Mouse (Mus musculus) ES-Bruce4 (cell line): ENCODE results near the gene Pstpip1. TPM values are rescaled to one million over a fixed set of nuclear protein-coding genes. Genes with fewer than 3 reads are reported as not detected.

Source experiments
- H3K27ac ChIP-seq: 2 replicates; pipeline ENCODE4 v1.5.1; 2012; ENCODE audit warnings: low read length, inconsistent platforms; ENCODE audit not compliant: insufficient read depth
- H3K27me3 ChIP-seq: 2 replicates; pipeline ENCODE4 v1.6.1; 2012; ENCODE audit warnings: mild to moderate bottlenecking, low read length, inconsistent platforms; ENCODE audit not compliant: control insufficient read depth, poor library complexity, insufficient read depth, severe bottlenecking
- H3K36me3 ChIP-seq: 2 replicates; pipeline ENCODE4 v1.6.1; 2012; ENCODE audit warnings: inconsistent platforms, mild to moderate bottlenecking, low read length, moderate library complexity; ENCODE audit not compliant: control insufficient read depth, poor library complexity, insufficient read depth, severe bottlenecking
- H3K4me1 ChIP-seq: one replicate; pipeline ENCODE4 v1.8.1; 2011; ENCODE audit warnings: low read length; ENCODE audit not compliant: control insufficient read depth, insufficient read depth
- H3K4me3 ChIP-seq: 2 replicates; pipeline ENCODE4 v1.5.1; 2011; ENCODE audit warnings: low read depth, mild to moderate bottlenecking, low read length
- H3K9ac ChIP-seq: 2 replicates; pipeline ENCODE4 v1.6.1; 2012; ENCODE audit warnings: low read depth, mild to moderate bottlenecking, inconsistent platforms; ENCODE audit not compliant: poor library complexity, severe bottlenecking
- H3K9me3 ChIP-seq: replicated peaks from 2 replicates; pipeline ENCODE4 v1.6.1; 2012; ENCODE audit warnings: mild to moderate bottlenecking, low read length, inconsistent platforms; ENCODE audit not compliant: control insufficient read depth, poor library complexity, insufficient read depth, severe bottlenecking
- CTCF ChIP-seq: IDR thresholded peaks from one replicate; pipeline ENCODE4 v1.8.1; 2011; ENCODE audit warnings: low read depth, low read length
- EP300 ChIP-seq: IDR thresholded peaks from 2 replicates; pipeline ENCODE4 v1.6.1; 2011; ENCODE audit warnings: low read depth, low read length; ENCODE audit not compliant: insufficient read depth
- POLR2A ChIP-seq: IDR thresholded peaks from one replicate; pipeline ENCODE4 v1.8.1; 2011; ENCODE audit warnings: low read length; ENCODE audit not compliant: insufficient read depth
- polyA plus RNA-seq: library from polyadenylated mRNA; stranded (reverse); fragments of >200 nt; gene quantifications from 2 replicates; pipeline ENCODE4 v1.2.4, GENCODE M21; 2011; ENCODE audit warnings: low read depth; ENCODE audit not compliant: missing spikeins, insufficient read depth, insufficient read length

Gene Pstpip1
- polyA plus RNA-seq, 1 experiment: 5.2 TPM

GRCm38 (mm10) chr9:56165377-56165776 lies 75.6 kb downstream of the Pstpip1 start, which contains the start of gene Tspan3:
Gene Tspan3 (minus strand): TSS chr9:56165477.
- Histone ChIP-seq H3K9ac (no peak within 1 kb of the TSS), H3K36me3 (no peaks in the 10 kb centered on the region), H3K4me3 (no peak within 1 kb of the TSS), H3K27me3 (no peaks in the 10 kb centered on the region), H3K9me3 (no peaks in the 10 kb centered on the region), H3K4me1 (no peaks in the 10 kb centered on the region), H3K27ac (no peak within 1 kb of the TSS)
- TF ChIP-seq CTCF: no peak
- TF ChIP-seq EP300: no peak
- no peak for TF ChIP-seq POLR2A

GRCm38 (mm10) chr9:56166161-56166560 lies 76.4 kb downstream of the Pstpip1 start:
- Histone ChIP-seq H3K27ac (no peak overlapping the region), H3K36me3 (no peaks in the 10 kb centered on the region), H3K4me1 (no peaks in the 10 kb centered on the region), H3K4me3 (no peak overlapping the region), H3K9me3 (no peaks in the 10 kb centered on the region), H3K27me3 (no peaks in the 10 kb centered on the region), H3K9ac (no peak overlapping the region)
- TF ChIP-seq CTCF (no peak), POLR2A (no peak), EP300 (no peak)

- H3K9me3 ChIP-seq: no peaks in the 10 kb centered on the region
- TF ChIP-seq POLR2A (no peak), CTCF (no peak), EP300 (no peak)
- no peak overlapping the region for H3K9ac ChIP-seq
- H3K4me1 ChIP-seq: no peaks in the 10 kb centered on the region
- H3K27me3 ChIP-seq: no peaks in the 10 kb centered on the region
- no peaks in the 10 kb centered on the region for H3K36me3 ChIP-seq
- H3K4me3 ChIP-seq: no peak overlapping the region
- no peak overlapping the region for H3K27ac ChIP-seq
Observed at GRCm38 (mm10) chr9:56167690-56168089, 77.9 kb downstream of the Pstpip1 start.

- Histone ChIP-seq H3K4me3 (no peak overlapping the region), H3K27ac (no peak overlapping the region), H3K36me3 (no peaks in the 10 kb centered on the region), H3K9ac (no peak overlapping the region), H3K27me3 (no peaks in the 10 kb centered on the region), H3K9me3 (no peaks in the 10 kb centered on the region), H3K4me1 (no peaks in the 10 kb centered on the region)
- TF ChIP-seq CTCF (no peak), POLR2A (no peak), EP300 (no peak)
Observed at GRCm38 (mm10) chr9:56175316-56175715, 85.6 kb downstream of the Pstpip1 start.

GRCm38 (mm10) chr9:56177354-56177753 lies 87.6 kb downstream of the Pstpip1 start:
- no peak overlapping the region for H3K4me3 ChIP-seq
- no peaks in the 10 kb centered on the region for H3K9me3 ChIP-seq
- H3K4me1 ChIP-seq: no peaks in the 10 kb centered on the region
- H3K36me3 ChIP-seq: no peaks in the 10 kb centered on the region
- H3K9ac ChIP-seq: no peak overlapping the region
- H3K27me3 ChIP-seq: no peaks in the 10 kb centered on the region
- TF ChIP-seq CTCF: no peak
- TF ChIP-seq EP300: no peak
- no peak for TF ChIP-seq POLR2A
- no peak overlapping the region for H3K27ac ChIP-seq

Other genes starting within 250 kb of the Pstpip1 start
- 22.7 and 24.2 TPM in 2 replicates for gene Scaper, start 151.8 kb upstream of the Pstpip1 start, polyA plus RNA-seq
- gene 4930563M21Rik, start 79.4 kb upstream of the Pstpip1 start, polyA plus RNA-seq: not detected in 2 replicates
- gene Rcn2, start 48.1 kb upstream of the Pstpip1 start, polyA plus RNA-seq: 72.3 and 82.3 TPM in 2 replicates
- gene Tspan3, start 75.5 kb downstream of the Pstpip1 start, polyA plus RNA-seq: 91.2 and 96.4 TPM in 2 replicates